Mouse (Mus musculus): ENCODE results near the gene Mdp1.

GRCm38 (mm10) chr14:55629312-55629711, 31.0 kb downstream of the Mdp1 start:
- TF ChIP-seq CTCF (IDR thresholded peaks at IDR 0.05; ENCODE audit: low read depth, low read length) = peak; percentile 96
- TF ChIP-seq GATA1 (IDR thresholded peaks at IDR 0.05; ENCODE audit: borderline replicate concordance, low read length) = no peak
- TF ChIP-seq GATA2 (IDR thresholded peaks at IDR 0.05; ENCODE audit: borderline replicate concordance, low read depth, low read length) = no peak
